Mouse (Mus musculus) telencephalon, adult 2 months (tissue): ENCODE data around the gene Tmem50a.
"Not testable (repeated sequence)": the region's sequence is repeated elsewhere in the genome, so short reads cannot be mapped to it uniquely, and the experiment has no call there.

ENCODE experiments used
- DNase-seq: peaks from one replicate; pipeline ENCODE4 v3.0.0-alpha.2; 2011; ENCODE audit warnings: low read depth, low spot score

Gene Tmem50a

DNA sequence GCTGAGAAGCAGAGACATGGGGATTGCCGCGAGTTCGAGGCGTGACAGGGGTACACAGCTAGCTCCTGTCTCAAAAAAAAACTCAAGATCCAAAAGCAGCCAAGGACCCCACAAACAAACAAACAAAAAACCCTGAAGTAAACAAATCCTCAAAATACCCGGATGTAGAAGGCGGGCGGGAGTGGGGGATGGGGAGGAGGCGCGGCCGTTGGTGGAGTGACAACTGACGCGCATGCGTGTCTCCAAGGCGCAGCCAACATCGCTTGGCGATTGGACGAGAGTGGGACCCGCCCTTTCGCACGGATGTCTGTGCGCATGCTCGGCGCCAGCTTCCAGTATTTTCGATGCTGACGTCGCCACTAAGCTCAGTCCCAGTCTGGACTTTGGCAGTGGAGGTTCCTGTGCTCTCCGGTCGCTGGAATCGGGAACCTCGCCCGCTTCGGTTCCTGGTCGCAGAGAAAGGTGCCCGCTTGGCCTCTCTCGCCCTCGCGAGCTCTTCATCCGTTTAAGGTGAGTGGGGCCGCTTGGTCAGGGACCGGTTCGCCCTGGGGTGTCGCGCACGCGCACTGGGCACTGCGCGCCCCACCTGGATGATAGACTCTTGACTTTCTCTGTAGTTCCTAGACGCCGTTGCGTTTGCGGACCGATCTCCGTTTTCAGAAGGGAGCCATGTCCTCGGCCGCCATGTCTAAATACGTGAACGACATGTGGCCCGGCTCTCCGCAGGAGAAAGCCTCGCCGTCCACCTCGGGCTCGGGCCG, 8.6 kb upstream of the Tmem50a start, which contains the start of gene Rsrp1:
Gene Rsrp1 (plus strand): TSS at position 335 of the 761 bp plus-strand sequence.
- DNase-seq, result peak; percentile 96

DNA sequence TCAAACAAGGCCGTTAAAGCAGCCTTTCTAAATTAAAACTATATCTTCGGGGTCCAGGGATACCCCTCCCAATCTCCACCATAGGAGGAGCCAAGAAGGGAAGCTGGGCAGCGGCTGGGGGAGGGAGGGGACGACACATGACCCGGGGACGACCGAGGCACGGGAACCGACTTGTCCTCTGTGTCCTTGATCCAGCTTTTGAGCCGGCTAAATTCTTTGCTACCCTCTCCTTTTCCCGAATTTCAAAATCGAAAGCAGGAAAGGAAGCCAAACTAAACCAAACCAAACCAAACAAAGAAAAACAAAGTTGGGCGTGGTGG, 8.1 kb upstream of the Tmem50a start:
- no peak for DNase-seq

DNA sequence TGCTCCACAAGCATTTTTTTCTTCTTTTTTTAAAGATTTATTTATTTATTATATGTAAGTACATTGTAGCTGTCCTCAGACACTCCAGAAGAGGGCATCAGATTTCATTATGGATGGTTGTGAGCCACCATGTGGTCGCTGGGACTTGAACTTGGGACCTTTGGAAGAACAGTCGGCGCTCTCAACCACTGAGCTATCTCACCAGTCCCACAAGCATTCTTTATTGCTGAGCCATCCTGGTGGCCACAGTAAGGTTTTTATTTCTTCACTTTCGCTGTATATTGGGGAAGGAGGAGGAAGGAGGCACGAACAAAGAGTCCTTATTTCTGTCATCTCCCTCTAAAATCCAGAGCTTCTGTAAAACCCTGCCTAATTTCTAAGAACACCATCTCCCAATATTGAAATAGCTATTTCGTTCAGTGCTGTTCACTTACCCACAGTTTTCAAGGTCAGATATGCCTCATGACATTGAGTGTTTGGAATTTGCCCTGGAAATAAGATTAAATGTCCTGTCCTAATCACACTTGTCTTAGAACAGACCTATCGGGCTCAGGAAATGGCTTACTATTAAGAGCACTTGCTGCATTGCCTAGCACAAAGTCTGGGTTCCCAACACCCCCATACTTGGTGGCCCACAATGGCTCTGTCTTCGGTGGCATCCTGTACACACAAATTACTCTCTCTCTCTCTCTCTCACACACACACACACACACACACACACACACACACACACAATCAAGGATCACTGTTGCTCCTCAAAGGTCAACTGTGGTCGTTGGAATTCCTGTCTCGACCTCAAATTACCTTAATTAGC, 7.5 kb upstream of the Tmem50a start:
- no peak for DNase-seq

DNA sequence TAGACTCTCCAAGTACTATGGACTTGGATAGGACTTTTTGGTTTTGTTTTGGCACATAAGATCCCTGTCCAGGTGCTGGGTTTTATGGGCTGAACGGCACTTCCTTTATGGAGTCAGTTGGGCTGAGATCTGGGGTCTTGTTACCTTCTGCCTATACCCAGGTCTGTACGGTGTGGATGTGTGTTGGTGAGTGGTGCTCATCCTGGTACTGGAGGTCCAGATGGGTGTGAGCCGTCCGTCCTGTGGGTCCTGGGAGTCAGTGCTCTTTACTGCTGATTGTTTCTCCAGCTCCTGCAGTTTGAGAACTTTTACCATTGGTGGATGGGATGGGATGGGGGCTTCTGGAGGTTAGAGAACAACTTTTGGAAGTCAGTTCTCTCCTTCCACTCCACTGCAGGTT, 6.9 kb upstream of the Tmem50a start:
- no peak for DNase-seq

DNA sequence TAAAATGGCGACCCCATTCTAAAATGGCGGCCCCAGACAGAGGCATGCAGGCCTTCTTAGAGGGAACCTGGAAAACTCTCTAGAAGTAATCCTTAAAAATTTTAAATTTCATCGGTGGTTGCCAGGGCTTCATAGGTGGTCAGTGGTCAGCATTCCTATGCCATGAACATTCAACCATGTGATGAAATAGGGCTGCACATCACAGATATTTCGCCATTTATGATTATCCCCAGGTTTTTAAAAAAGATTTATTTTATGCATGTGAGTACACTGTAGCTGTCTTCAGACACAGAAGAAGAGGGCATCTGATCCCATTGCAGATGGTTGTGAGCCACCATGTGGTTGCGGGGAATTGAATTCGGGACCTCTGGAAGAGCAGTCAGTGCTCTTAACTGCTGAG, 5.8 kb upstream of the Tmem50a start:
- no peak for DNase-seq

DNA sequence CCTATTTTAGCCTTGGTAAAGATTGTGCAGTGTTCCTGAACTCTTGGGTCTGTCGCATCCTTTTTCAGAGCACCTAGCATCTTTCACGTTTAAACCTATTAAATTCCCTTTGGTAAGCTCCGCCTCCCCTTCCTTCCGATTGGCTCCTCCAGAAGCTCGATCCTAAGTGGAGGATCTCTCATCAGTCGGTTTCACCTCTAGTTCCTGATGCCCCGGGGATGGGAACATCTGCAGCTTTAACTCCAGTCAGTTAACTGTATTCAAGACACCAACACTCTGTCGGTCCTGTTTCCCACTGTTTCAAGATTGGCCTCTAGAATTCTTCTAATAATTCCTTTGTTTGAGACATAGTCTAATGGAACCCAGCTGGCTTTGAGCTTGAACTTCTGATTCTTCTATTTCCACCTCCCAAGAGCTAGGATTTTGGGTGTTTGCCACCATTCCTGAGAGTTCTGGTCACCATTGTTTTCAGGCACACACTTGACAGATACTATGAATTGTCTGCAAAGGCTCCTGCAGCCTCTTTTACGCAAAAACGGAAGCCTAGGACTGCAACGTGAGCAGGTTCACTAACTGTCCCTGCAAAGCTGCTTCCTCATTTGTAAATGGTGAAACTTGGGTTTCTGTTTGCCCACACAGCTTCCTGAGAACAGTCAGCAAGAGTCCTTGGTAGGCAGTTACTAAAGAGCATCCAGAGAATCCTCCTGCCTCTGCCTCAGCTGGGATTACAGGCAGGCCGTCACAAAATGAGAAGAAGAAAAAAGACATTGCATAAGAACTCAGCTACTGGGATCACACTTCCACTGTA, 5.1 kb upstream of the Tmem50a start:
- no peak for DNase-seq

DNA sequence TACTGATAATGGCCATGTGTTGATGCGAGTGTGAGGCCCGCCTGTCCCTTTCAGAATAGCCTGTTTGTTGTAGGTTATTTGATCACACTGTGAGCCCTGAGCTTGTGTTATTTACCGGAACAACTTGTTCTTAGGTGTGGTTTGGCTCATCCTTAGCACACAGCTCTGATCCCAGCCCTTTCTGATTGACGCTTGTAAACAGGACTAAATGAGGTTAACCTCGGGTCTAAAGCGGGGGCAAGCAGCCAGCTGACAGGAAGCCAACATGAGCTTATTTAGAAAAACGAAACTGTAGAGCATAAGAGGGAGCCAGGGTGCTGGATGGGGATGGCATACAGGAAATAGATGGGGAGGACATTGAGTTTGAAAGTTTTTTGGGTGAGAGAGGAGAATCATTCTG, 3.6 kb upstream of the Tmem50a start:
- DNase-seq, result no peak

DNA sequence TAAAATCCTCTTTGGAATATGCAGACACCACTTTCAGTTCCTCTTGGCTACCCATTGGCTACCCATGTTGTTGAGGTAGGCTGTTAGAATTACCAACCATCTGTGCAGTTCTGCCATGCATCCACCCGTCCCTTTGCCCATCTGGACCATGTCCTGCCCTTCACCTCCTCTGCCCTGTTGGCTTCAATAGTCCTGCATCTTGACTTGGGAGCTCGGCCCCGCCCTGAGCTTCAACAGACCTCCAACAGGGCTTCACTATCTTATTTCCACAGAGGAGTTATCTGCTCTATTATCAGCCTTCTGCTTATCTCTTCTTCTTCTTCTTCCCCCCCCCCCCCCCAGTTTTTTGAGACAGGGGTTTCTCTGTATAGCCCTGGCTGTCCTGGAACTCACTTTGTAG, 2.4 kb upstream of the Tmem50a start:
- DNase-seq, result no peak

DNA sequence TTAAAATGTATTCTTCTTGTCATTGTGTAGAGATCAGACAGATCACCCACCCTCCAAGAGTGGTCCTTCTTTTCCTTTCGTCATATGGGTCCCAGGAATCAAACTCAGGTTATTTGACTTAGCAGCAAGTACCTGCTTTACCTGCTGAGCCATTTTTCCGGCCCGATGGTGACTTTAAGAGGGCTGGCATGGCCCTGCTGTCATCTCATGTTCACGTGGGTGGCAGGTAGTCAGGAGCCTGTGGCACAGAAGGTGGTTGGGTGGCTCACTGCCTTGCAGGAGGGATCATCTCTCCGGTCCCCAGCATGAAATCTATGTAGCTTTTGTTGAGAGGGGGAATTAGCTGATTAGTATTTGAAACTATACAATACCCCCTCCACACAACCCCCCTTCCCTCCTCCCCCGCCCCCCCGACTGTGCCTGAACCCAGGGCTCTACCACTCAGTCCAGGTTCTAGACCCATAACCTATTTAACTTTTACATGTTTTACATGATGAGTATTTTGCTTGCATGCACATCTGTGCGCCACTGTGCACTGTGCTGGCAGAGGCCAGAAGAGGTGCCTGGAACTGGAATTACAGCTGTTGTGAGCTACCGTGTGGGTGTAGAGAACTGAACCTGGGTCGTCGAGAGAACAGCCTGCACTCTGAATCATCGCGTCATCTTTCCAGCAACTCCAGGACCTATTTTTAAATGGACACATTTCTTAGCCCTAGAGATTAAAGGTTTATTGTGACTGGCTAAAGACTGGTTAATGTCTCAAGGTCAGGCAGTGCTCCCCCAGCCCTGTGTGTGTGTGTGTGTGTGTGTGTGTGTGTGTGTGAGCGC, 613 bp upstream of the Tmem50a start:
- DNase-seq, result no peak

DNA sequence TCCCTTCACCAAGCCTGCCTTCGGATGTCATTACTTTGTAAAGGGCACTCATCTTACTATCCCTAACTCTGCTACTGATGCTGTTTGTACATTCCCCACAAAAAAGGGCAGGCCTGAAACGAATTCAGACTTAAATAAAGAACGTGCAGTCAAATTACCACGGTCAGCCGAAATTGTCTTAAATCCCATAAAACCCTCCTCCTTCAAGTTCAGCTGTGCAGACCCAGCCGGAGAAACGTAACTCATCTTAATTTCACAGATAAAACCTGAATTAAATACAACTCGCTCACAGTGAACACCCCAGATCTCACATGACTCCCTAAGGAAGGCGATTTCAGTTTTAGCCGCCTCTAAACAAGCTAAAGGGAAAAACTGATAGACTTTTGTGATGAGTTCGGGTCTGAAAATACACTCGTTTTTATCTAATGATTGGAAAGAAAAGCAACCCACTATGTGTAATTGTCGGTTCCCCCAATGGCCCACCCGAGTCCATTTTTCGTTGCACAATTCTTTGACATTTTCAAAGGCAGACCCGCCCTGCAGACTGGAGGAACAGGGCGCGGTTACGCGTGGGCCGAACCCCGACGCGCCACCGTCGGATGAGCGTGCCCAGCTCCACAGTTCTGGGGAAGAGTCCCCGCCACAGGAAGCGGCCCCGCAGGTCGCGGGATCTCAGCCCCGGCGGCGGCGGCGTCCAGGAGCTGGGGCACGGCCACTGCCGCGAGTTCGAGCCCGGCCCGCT, 531 bp downstream of the Tmem50a start:
- DNase-seq, result no peak

DNA sequence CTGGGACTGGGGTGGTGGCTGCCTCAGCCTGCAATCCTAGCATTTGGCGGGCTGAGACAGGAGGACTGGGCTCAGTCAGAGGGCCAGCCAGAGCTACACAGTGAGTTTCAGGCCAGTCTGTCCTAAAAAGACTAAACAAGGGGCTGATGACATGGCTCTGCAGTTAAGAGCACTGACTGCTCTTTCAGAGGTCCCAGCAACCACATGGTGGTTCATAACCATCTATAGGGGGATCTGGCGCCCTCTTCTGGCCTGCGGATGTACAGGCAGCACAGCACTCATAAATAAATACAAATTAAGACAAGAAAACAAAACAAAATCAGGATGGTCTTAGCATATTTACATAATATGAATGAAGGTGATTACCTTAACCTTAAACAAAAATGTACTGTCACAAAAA, 1.4 kb downstream of the Tmem50a start:
- DNase-seq, result no peak

DNA sequence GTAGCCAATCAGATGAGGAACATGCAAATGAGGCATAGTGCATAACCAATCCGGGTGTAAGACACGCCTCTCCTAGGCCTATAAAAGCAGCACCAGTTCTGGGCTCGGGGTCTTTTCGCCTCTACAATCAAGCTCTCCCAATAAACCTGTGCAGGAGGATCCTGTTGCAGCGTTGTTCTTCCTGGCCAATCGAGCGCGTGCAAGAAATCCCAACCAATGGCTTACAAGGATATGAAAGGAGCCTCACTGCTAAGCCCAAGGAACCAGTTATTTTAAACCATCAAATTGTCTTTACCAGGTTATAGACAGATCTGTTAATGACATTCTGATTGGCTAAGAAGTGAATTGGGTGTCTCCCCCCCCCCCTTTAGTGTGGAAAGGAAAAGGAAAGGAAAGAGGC, 3.4 kb downstream of the Tmem50a start:
- not testable (repeated sequence) for DNase-seq

DNA sequence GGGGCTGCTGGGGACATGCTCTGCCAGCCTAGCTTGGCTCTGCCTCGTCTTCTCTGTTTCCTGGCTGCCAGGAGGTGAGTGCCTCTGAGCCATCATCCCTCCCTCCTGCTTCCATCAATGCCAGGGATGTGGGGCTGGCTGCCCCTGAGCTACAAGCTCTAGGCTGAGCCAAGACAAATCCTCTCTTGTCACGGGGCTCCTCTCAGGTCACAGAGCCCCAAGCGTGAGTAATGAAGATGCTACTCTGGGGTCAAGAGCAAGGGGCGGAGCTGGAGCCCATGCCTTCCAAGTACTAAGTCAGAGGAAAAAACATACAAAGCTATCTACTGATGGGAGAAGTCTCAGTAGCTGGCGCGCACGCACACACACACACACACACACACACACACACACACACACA, 11.8 kb downstream of the Tmem50a start:
- no peak for DNase-seq

DNA sequence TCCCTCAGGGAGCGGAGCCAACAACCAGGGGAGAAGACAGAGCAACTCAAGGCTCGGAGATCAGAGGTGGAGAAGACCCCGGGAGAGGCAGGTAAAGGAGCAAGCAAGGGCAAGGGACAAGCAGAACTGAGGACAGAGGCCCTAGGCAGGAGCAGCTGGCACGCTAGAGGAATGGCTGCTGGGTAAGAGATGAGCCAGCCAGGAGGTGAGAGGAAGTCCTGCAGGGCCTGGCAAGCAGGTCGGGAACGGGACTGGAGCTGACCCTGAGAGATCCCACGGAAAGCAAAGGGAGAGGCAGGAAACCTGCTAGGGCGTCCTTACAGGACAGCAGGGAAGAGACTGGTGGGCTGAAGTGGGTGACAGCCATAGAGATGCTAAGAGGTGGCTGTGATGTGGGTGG, 13.7 kb downstream of the Tmem50a start:
- DNase-seq, result no peak

DNA sequence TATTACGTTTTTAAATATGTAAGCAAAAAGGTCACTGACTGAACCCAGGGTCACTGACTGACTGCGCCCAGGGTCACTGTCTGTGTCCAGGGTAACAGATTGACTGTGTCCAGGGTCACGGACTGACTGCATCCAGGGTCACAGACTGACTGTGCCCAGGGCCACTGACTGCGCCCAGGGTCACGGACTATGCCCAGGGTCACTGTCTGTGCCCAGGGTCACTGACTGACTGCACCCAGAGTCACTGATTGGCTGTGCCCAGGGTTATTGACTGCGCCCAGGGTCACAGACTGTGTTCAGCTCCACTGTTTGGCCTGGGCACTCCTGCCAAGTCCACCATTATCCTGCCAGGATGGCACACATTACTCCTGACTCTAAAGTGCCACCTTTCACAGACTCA, 17.6 kb downstream of the Tmem50a start:
- DNase-seq, result no peak

DNA sequence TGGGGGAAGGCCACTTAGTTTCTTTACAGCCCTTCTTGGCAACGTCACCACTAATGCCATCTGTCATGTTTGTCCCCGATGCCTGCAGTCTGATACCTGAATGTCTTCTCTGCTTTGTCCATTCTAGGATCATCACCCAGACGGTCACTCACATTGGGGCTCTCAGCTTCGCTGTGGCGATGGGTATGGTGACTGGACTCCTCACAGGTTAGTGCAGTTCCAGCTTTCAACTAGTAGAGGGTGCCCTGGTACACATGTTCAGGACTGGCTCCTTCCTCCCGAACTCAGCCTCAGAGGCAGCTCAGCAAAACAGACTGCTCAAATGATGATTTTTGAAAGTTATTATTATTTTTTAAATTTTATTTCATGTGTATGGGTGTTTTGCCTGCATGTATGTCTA, 22.7 kb downstream of the Tmem50a start:
- DNase-seq, result no peak

DNA sequence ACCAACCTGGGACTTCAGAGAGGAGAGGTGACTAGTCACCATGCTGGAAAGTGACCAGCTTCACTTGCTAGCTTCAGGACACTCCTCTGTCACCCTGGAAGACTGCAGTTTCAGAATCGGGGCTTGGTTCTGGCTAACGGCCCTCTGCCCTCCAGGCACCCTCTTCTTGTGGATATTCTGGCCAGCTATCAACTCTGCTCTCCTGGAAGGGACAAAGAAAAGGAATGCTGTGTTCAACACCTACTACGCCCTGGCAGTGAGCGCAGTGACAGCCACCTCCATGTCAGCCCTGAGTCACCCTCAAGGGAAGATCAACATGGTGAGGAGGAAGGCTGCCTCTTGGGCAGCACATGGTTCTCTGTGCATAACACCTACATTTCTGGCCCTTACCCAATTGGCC, 30.5 kb downstream of the Tmem50a start:
- no peak for DNase-seq

DNA sequence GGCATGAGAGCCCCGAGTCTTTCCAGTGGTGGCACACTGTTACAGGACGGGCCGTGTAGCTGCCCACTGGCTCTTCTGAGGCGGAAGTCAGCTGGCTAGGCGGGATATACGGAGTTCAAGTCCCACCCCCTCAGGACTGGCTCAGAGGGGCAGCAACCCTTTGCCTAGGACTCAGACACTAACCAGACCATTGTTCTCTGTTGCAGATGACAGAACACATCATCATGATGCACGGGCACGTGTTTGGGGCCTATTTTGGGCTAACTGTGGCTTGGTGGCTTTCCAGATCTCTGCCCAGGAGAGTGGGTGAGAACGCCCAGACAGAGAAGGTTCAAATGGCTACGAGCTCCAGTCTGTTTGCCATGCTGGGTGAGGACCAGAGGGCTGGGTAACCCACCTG, 31.0 kb downstream of the Tmem50a start:
- DNase-seq, result no peak

DNA sequence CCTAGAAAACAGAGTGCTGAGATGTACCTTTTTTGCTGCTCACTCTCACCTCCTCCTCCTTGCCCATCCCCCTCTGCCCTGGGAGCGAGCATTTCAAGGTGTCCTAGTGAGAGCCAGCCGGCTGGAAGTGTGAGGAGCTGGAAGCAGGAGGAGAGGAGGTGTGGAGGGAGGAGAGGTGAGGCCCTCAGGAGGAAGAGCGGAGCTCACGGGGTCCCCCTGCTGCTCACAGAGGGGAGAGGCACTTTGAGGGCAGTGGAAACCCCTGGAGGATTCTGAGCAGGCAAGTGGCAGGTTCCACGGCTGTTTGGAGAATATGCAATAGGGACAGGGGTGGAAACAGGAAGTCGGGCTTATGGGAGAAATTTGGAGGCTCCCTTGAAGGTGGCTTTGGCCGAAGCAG, 31.6 kb downstream of the Tmem50a start:
- DNase-seq, result no peak

DNA sequence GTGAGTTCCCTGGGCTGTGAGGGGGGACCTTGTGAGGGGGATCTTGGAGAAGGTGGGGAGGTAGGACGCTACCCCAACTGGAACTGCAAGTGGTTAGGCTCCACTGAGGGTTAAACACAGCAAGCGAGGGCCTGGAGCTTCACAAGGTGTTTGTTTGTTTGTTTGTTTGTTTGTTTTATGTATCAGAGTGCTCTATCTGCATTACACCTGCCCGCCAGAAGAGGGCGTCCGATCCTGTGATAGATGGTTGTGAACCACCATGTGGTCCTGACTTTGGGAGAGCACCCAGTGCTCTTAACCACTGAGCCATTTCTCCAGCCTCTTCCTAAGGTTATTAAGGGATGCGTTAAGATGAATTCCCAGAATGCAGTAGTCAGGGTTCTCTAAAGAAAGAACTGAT, 34.8 kb downstream of the Tmem50a start:
- no peak for DNase-seq

DNA sequence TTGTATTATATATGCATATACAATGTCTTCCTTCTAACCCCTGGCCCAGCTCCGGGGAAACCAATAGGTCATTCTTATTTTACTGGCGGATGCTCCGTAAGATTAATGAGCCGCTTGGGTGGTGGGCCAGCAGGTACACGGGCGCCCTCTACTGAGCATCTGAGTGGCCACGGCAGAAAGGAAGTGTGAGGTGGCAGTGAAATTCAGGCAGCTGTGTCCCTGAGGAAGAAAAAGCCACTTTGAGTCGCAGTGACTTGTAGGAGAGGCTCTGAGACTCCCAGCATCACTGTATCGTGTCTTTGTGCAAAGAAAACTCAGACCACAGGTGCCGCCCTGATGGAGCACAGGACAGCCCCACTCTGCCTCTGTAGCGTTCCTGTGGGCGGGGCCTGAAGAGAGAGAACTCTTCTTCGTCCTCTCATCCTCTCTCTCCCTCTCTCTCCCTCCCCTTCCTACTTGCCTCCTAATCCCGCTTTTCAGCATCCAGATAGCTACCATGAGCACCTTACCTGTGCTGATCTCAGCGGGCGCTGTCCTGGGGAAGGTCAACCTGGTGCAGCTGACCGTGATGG, 35.3 kb downstream of the Tmem50a start:
- no peak for DNase-seq
